Mouse (Mus musculus): ENCODE data around the gene 1110032F04Rik. TPM values are rescaled to one million over a fixed set of nuclear protein-coding genes. Genes with fewer than 3 reads are reported as not detected.

Gene 1110032F04Rik
- 1.8 and 2.1 TPM in 2 replicates for polyA plus RNA-seq (2012; rRNA removed)

DNA sequence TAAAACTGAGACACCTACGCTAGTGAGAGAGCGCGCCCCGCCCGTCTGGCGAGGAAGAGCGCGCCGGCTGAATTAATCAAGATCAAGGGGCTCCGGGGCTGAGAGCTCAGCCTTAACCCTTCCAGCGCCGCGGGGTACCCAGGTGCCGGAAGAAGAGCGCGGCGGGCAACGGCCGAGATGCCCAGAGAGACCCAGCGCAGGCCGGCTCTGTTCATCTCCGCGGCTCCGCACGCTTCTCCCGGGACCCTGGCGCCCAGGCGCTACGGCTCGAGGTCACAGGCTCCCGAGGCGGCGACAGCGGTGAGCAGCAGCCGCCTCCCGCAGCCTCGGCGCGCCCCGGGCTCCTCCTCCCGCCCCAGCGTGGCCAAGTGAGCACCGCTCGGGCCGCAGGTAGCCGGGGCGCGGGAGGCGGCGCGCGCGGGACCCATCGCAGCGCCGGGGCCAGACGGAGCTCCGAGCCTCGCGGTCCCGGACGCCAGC, at the start of gene 1110032F04Rik:
Gene 1110032F04Rik, plus strand, starts transcription at position 376 of the 480 bp plus-strand sequence.

Other genes with a start within 250 kb of the 1110032F04Rik start
- gene Il12a, start 178.9 kb upstream of the 1110032F04Rik start, polyA plus RNA-seq (2012; rRNA removed): 0.41 and 0.72 TPM in 2 replicates
- gene Ift80, start 135.0 kb downstream of the 1110032F04Rik start, polyA plus RNA-seq (2012; rRNA removed): 21.9 and 27.0 TPM in 2 replicates
- 91.4 and 92.1 TPM in 2 replicates for gene Smc4, start 135.2 kb downstream of the 1110032F04Rik start, polyA plus RNA-seq (2012; rRNA removed)
- gene Trim59, start 175.2 kb downstream of the 1110032F04Rik start, polyA plus RNA-seq (2012; rRNA removed): 40.6 and 63.3 TPM in 2 replicates

All from central nervous system, embryonic 11.5 days (tissue).